Mouse (Mus musculus): Measurements from ENCODE around the gene Hmga1b.
"Not testable (repeated sequence)": the region's sequence is repeated elsewhere in the genome, so short reads cannot be mapped to it uniquely, and the experiment has no call there.

Gene Hmga1b

GRCm38 (mm10) chr11:120731858-120732680, 30.5 kb upstream of the Hmga1b start, which contains the start of gene Cbr2:
Gene Cbr2, minus strand, starts transcription at chr11:120732114.
- DNase-seq (ENCODE audit: low read depth, low spot score) = no peak

DNA sequence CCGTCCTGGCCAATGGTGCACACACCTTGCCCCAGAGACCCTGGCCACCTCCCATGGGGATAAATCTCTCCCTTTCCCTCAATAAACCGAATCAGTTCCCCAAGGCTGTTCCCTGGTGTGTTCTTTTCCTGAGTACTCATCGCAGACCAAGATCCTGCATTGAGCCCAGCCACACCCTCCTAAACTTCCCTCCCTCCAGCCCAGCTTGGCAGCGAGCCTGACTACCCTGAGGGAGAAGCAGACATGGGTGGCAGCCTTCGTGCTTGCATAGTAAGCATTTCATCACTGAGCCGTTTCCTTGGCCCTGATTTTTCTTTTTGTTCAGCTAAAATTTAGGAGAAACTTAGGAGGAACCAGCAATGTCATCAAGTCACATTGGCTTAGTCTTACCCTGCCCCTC, 29.1 kb upstream of the Hmga1b start:
- no peak for DNase-seq (ENCODE audit: low read depth, low spot score)

GRCm38 (mm10) chr11:120736424-120736823, 26.2 kb upstream of the Hmga1b start:
- no peak for DNase-seq (ENCODE audit: low read depth, low spot score)

DNA sequence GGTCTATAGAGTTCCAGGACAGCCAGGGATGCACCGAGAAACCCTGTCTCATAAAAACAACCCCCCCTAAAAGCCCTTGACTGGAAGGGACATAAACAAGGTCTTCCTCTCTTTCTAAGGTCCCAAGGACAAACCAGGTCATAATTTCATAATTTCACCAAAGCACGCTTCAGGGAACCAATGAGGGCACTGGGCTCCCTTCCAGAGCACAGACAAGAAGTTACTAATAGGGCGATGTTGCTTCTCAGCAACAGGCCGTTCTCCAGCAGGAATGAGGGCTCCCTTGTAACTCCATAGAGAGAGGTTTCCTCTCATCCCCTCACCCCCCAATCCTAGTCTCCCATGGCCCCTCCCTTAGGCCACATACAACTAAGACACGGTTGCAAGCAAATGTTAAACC, 21.6 kb upstream of the Hmga1b start:
- DNase-seq (ENCODE audit: low read depth, low spot score) = no peak

GRCm38 (mm10) chr11:120744121-120744701, 18.4 kb upstream of the Hmga1b start:
- no peak for DNase-seq (ENCODE audit: low read depth, low spot score)

GRCm38 (mm10) chr11:120747974-120748373, 14.6 kb upstream of the Hmga1b start:
- DNase-seq (ENCODE audit: low read depth, low spot score) = no peak

- DNase-seq (ENCODE audit: low read depth, low spot score) = no peak
Observed at GRCm38 (mm10) chr11:120749430-120749829, 13.2 kb upstream of the Hmga1b start.

DNA sequence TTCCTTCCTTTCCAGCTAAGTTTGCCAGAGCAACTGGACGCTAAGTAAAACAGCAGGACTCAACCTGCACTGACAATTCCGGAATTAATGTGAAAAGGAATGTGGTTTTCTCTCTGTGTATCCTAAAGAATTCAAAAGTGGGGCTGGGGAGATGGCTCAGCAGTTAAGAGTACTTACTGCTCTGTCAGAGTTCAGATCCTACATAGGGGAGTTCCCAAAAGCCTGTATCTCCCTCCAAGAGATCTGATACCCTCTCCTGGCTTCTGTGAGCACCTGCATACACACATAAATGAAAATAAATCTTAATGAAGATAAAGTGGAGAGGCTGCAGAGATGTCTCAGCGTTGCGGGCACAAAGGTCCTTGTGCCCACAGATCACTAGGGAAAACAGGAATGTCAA, 11.0 kb upstream of the Hmga1b start:
- no peak for DNase-seq (ENCODE audit: low read depth, low spot score)

- DNase-seq (ENCODE audit: low read depth, low spot score) = no peak
Observed at GRCm38 (mm10) chr11:120760236-120760635, 2.4 kb upstream of the Hmga1b start.

DNA sequence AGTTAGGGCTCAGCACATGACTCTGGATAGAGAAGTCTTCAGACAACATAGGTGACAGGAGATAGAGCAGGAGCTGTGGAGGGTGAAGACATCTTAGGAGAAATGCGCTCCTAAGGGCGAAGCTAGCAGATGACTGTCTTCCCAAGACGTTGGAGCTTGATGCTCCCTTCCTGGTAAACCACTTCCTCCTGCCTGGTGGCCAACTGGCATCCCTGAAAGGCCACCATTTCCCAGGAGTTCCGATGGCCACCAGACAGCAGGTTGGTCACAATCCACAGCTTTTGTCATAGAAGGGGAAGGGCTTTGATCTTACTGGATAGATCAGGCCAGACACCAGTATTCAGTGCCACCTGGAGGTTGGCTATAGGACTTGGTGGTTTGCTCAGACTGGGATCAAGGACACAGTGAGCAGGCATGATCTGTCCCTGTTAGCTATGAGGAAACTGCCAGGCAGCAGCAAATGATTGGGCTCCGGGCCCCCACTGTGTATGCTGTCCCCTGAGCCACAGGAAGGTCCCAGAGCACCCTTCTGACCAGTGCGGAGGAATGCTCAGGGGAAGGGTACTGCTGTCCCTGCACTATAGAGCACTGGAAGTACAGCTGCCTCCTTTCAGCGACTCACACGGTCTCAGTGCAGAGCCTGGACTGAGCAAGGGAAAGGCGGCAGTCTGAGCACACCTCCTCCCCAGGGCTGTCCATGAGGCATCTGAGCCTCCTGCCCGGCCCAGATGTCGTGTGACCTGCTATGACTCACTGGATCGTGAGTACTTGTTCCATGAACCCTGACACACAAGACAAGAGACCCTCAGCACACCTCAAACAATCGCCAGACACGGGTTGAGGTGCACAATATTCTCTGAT, 553 bp upstream of the Hmga1b start:
- no peak for DNase-seq (ENCODE audit: low read depth, low spot score)

DNA sequence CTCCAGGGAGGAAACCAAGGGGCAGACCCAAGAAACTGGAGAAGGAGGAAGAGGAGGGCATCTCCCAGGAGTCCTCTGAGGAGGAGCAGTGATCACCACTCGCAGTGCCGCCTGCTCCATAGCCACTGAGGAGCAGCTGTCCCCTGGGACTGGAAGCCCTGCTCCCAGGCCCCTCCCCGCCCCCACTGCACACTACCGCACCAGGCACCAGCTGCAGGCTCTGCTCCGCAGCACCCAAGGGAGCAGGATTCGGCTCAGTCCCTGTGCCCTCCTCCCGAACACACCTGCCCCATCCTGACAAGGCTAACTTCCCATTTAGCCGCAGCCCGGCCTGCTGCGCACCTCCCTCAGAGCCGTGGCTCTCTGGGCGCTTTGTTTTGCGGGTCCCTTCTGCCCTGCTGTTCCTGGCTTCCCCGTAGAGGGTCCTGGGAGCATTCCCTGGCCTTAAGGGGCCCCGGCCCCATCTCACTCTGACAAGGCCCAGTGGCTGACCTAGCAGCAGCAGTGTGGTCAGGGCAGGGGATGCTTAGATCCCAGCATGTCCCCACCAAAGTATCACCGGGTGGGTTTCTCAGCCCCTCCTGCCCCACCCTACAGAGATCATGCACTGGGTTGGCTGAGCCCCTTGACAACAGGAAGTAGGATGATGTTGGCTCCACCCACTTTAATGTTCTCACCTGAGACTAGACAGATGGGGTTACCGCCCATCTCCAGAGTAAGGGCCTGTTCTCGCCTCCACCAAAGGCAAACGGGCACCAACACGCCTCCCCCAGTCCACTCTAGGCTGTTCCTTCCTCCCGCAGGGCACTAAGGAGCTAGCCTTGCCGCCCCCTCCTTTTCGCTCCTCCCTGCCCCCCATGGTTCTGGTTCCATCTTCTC, 766 bp downstream of the Hmga1b start:
- not testable (repeated sequence) for DNase-seq (ENCODE audit: low read depth, low spot score)

GRCm38 (mm10) chr11:120767023-120767422, 4.4 kb downstream of the Hmga1b start:
- not testable (repeated sequence) for DNase-seq (ENCODE audit: low read depth, low spot score)

DNA sequence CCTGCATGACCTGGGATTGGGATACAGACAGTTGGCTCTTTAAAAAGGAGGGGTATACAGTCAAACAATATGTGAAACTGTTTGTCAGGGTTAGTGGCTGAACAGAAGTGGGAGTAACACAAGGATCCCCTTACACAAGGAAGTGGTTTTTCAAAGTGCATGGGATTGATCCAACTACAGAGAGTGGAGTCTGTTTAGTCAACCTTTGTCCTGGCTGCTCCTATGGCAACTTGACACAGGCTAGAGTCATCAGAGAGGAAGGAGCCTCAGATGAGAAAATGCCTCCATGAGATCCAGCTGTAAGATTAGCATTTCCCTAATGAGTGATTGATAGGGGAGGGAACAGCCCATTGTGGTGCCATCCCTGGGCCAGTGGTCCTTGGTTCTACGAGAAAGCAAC, 5.6 kb downstream of the Hmga1b start:
- no peak for DNase-seq (ENCODE audit: low read depth, low spot score)

DNA sequence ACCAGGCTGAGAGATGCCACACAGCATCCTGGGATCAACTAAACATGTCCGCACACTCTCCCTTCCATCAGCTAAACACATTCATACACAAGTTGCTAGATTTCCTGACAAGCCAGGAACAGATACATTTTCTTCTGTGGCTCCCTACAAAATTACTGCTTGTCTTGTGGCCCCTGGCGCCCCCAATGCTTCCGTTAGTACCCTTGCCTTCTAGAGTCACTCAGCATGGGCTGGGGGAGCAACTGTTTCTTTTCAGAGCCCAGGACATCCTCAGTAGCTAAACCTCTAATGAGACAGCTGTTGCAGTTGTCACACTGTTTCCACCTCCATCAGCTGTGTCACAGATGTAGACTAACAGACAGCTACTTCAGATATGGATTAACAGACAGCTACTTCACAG, 10.2 kb downstream of the Hmga1b start:
- no peak for DNase-seq (ENCODE audit: low read depth, low spot score)

DNA sequence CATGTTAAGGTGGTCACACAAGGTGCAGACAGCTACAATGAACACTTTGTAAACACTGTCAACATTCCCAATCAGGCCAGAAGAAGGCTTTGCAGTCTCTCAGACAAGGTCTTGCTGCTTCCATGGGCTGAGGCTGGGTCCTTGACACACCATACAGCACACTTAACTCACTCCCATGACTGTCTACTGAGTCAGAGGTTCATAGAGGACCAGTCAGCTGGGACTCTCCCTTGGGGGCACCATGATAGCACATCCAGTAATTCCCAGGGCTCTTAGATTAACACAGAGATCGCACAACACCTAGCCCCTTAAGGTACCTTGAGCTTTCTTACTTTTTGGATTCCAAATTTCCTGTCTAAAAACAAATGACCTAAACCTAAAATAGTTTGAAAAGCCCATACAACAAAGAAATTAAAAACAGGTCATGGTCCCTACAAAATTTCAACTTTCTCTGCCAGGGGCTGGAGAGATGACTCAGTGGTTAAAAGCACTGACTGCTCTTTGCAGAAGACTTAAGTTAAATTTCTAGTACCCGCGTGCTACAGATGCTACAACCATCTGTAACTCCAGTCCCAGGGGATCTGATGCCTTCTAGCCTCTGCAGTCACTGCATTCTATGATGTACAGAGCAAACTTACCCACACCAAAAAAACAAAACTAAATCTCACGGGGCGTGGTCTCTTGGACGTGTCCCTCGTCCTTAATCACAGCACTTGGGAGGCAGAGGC, 11.0 kb downstream of the Hmga1b start:
- no peak for DNase-seq (ENCODE audit: low read depth, low spot score)

GRCm38 (mm10) chr11:120775774-120776469, 13.3 kb downstream of the Hmga1b start:
- peak; percentile 88 for DNase-seq (ENCODE audit: low read depth, low spot score)

GRCm38 (mm10) chr11:120777123-120777522, 14.5 kb downstream of the Hmga1b start:
- DNase-seq (ENCODE audit: low read depth, low spot score) = no peak

GRCm38 (mm10) chr11:120779876-120780275, 17.3 kb downstream of the Hmga1b start:
- DNase-seq (ENCODE audit: low read depth, low spot score) = no peak

DNA sequence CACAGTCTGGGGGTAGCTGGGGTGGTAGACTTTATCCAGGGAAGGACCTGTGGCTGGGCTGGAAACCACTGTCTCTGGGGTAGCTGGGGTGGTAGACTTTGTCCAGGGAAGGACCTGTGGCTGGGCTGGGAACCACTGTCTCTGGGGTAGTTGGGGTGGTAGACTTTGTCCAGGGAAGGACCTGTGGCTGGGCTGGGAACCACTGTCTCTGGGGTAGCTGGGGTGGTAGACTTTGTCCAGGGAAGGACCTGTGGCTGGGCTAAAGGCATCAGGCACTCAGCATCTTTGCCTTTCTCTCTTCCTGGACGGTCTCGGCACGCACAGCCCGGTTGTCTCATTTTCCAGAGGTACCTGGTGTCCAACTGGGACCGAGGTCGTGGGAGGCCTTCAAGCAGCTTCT, 18.8 kb downstream of the Hmga1b start:
- DNase-seq (ENCODE audit: low read depth, low spot score) = not testable (repeated sequence)

All from embryo, embryonic 11.5 days (tissue).